Mouse (Mus musculus) liver, adult (tissue): ENCODE measurements around the gene Vasp.

Experiments used
- GATA4 ChIP-seq: IDR thresholded peaks from 2 replicates; pipeline ENCODE4 v1.6.1; 2014; ENCODE audit warnings: mild to moderate bottlenecking, low read length; ENCODE audit not compliant: insufficient replicate concordance

Vasp gene

GRCm38 (mm10) chr7:19265928-19266822, 5.4 kb downstream of the Vasp start:
- no peak for TF ChIP-seq GATA4

- TF ChIP-seq GATA4: no peak
Measured at GRCm38 (mm10) chr7:19265147-19265546, 6.5 kb downstream of the Vasp start.

DNA sequence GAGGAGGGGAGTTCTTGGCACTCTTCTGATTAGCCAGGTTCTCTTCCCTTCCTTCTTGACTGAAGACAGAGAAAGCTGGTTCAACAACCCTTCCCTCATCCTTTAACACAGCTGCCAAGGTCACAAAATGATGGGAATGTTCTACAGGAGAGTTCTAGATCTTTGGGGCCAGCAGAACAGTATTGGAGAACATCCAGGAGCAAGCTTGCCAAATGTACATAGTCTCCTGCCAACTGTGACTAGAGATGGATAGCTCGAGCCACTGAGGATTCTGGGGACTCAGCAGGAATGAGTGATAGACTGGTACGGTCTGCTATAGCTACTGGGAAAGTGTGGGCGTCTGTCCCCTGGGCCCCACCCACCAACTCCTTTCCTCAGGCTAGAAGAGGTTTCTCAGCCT, 13.3 kb downstream of the Vasp start:
- no peak for TF ChIP-seq GATA4

DNA sequence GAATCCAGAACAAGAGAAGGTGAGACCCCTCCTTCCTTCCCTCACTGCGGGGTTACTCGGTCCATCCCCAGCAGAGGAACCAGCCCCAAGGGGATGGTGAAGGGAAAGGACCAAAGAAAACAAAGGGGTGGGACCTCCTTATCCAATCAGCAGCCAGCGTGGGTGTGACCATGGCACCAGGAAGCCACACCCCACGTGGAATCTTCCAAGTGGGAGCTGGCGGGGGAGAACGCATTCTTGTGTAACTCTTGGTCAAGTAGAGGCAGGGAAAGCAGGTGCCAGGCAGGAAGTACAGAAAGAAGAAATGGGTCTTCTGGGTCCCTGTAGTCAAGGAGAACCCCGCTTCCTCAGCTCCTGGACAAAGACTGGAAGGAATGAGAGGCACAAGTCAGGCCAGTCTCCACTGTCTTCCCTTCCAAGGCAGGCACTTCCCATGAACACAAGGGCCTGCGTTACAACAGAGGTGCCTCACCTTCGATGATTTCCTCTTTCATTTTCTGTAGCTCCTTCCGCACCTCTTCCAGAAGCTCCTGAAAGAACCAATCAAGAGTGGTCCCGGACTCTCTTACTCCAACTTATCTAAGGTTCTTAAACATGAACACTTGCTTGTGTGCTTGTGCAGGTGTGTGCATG, 14.1 kb downstream of the Vasp start:
- TF ChIP-seq GATA4: no peak

- no peak for TF ChIP-seq GATA4
Measured at GRCm38 (mm10) chr7:19256567-19256966, 15.1 kb downstream of the Vasp start.

GRCm38 (mm10) chr7:19255395-19255794, 16.2 kb downstream of the Vasp start:
- TF ChIP-seq GATA4: no peak

DNA sequence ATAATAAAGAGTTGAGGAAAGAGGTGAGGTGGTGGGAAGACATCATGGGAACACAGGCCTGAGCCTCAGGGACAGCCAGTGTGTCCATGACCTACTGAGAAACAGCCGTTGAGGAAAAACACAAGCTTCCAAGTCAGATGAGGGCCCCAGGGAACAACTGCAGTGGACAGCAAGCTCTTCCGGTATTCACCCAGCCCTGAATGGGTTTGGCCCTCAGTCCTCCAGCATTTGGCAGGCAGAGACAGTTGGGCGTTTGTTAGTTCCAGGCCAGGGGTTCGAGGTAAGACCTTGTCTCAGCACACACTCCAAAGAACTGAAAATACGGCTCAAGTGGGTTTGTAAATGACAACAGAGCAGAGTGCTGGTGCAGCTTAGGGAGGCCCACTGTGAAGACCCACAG, 18.2 kb downstream of the Vasp start:
- no peak for TF ChIP-seq GATA4

- TF ChIP-seq GATA4: no peak
Measured at GRCm38 (mm10) chr7:19252078-19252477, 19.5 kb downstream of the Vasp start.

DNA sequence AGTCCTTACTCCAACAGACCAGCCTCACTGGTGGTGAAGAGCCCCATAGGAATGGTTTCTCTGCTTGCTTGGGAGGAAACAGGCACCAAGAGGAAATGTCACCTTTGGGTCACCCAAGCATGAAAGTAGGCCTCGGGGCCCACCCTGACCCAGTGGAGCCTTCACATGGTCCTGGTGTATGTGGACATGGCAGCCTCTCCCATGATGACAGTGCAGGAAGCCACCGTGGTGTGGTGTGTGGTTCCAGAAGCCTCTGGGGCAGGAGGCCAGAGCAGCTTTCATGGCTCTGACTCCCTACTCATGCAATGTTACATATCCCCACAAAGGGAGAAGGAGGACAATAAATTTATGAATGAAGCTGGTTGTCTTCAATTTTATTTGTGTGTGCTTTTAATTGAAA, 24.1 kb downstream of the Vasp start:
- TF ChIP-seq GATA4: no peak

DNA sequence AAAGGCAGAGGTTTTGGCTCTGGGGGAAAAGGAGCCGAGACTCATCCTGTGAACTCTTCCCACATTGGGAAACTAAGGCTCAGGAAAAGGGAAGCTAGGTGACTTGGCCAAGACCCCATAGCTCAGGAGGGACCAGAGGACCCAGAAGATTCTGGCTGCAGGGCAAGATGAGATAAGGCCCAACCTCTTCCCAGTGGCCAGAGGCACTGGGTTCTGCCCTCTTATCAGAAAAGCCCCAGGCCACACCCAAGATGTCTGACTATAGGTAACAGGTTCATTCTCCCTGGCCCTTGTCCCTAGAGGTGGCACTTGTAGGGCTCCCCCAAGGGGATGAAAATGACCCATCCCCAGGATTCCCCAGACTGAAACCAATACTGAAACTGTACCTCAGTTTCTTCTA, 24.8 kb downstream of the Vasp start:
- TF ChIP-seq GATA4: no peak

GRCm38 (mm10) chr7:19245083-19245482, 26.5 kb downstream of the Vasp start:
- TF ChIP-seq GATA4: no peak

GRCm38 (mm10) chr7:19243858-19244257, 27.8 kb downstream of the Vasp start:
- TF ChIP-seq GATA4: no peak

- no peak for TF ChIP-seq GATA4
Measured at GRCm38 (mm10) chr7:19242005-19242404, 29.6 kb downstream of the Vasp start.

DNA sequence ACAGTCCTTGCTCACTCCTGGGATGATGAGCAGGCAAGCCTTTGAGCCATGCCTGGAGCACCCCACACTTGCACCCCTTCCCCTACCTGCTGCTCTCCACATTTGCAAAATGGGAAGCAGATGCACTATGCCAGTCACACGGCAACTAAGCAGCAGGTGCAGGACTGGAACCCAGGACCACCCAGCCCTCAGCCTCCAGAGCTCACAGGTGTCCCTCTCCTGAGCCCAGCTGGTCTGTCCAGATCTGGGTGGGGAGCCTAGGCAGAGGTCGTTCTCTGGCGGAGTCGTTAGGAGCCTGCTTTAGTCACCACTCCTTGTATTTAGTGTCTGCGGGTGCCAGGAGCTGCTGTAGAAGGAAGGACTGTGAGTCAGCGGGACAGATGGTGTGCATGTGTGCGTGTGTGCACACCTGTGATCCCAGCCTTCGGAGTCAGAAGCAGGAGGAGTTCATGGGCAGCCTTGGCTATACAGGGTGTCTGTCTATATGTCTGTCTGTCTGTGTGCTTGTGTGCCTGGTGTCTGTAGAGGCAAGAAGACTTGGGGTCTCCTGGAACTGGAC, 30.6 kb downstream of the Vasp start:
- TF ChIP-seq GATA4: no peak

DNA sequence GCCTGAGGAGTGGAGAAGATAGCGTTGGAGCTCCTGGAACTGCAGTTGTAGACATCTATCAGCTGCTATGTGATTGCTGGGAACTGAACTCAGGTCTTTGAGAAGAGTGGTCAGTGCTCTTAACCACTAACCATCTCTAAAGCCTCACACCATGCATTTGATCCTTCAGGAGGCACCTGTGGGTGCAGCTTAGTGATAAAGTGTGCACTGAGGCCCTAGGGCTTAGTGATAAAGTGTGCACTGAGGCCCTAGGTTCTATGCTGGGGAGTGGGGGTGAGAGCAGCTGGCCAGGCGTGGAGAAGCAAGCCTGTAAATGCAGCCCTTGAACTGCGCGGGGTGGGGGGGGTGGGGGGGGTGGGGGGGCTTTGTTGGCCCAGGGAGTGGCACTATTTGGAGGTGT, 31.6 kb downstream of the Vasp start:
- no peak for TF ChIP-seq GATA4

- no peak for TF ChIP-seq GATA4
Measured at GRCm38 (mm10) chr7:19239423-19239822, 32.2 kb downstream of the Vasp start.
